Mouse (Mus musculus) layer of hippocampus, postnatal 14 days (tissue): ENCODE measurements around the gene Maml1. TPM values are rescaled to one million over a fixed set of nuclear protein-coding genes. Genes with fewer than 3 reads are reported as not detected.
A peak's percentile ranks its signal among the peaks of the same experiment; 100 is the strongest.

Source experiments
- DNase-seq, 2 experiments: peaks; one replicate each; pipeline ENCODE4 v3.0.0; 2021 to 2022; ENCODE audit warnings: low spot score in 2 of 2, mixed read lengths in 1 of 2
- total RNA-seq, 2 experiments: library from RNA; stranded (reverse); gene quantifications; 2 replicates each; pipeline ENCODE4 v1.2.3; 2021

The Maml1 gene
- total RNA-seq, 2 experiments from 2014 or later: 9.6 to 10.5 TPM

- DNase-seq: peak in 1 of 2 experiments; percentile 0
These were observed 6.8 kb downstream of the Maml1 start for GRCm38 (mm10) chr11:50285263-50285662.

- no peak for DNase-seq
These were observed 12.1 kb downstream of the Maml1 start for GRCm38 (mm10) chr11:50280053-50280452.

GRCm38 (mm10) chr11:50279005-50279404 lies 13.1 kb downstream of the Maml1 start:
- DNase-seq: no peak

GRCm38 (mm10) chr11:50277706-50278105 lies 14.4 kb downstream of the Maml1 start:
- DNase-seq: no peak

- no peak for DNase-seq
These were observed 15.1 kb downstream of the Maml1 start for GRCm38 (mm10) chr11:50277025-50277424.

GRCm38 (mm10) chr11:50275568-50276151 lies 16.5 kb downstream of the Maml1 start:
- no peak for DNase-seq

- DNase-seq: no peak
These were observed 17.0 kb downstream of the Maml1 start for GRCm38 (mm10) chr11:50275077-50275476.

GRCm38 (mm10) chr11:50272819-50273218 lies 19.3 kb downstream of the Maml1 start:
- no peak for DNase-seq

GRCm38 (mm10) chr11:50269885-50270284 lies 22.2 kb downstream of the Maml1 start:
- DNase-seq: no peak

- no peak for DNase-seq
These were observed 22.9 kb downstream of the Maml1 start for GRCm38 (mm10) chr11:50269163-50269562.

GRCm38 (mm10) chr11:50266997-50267396 lies 25.1 kb downstream of the Maml1 start:
- no peak for DNase-seq

- DNase-seq: no peak
These were observed 26.2 kb downstream of the Maml1 start for GRCm38 (mm10) chr11:50265931-50266330.

- no peak for DNase-seq
These were observed 28.9 kb downstream of the Maml1 start for GRCm38 (mm10) chr11:50263198-50263597.

GRCm38 (mm10) chr11:50262020-50262419 lies 30.1 kb downstream of the Maml1 start:
- no peak for DNase-seq

GRCm38 (mm10) chr11:50258310-50258709 lies 33.8 kb downstream of the Maml1 start:
- peak in 1 of 2 experiments; percentile 52 for DNase-seq

- DNase-seq: no peak
These were observed 35.5 kb downstream of the Maml1 start for GRCm38 (mm10) chr11:50256615-50257014.

- DNase-seq: peak; percentile 61 to 80
These were observed 38.0 kb downstream of the Maml1 start for GRCm38 (mm10) chr11:50254010-50254580.

- no peak for DNase-seq
These were observed 38.7 kb downstream of the Maml1 start for GRCm38 (mm10) chr11:50253393-50253792.

- DNase-seq: no peak
These were observed 39.3 kb downstream of the Maml1 start for GRCm38 (mm10) chr11:50252684-50253265.

- no peak for DNase-seq
These were observed 39.9 kb downstream of the Maml1 start for GRCm38 (mm10) chr11:50252166-50252565.

GRCm38 (mm10) chr11:50248473-50249171 lies 43.5 kb downstream of the Maml1 start:
- DNase-seq: no peak

- DNase-seq: no peak
These were observed 46.8 kb downstream of the Maml1 start for GRCm38 (mm10) chr11:50245269-50245668.
